Mouse (Mus musculus): ENCODE data around the gene Foxl1. TPM values are rescaled to one million over a fixed set of nuclear protein-coding genes. Genes with fewer than 3 reads are reported as not detected.

The Foxl1 gene
- polyA plus RNA-seq, 1 experiment, result not detected

DNA sequence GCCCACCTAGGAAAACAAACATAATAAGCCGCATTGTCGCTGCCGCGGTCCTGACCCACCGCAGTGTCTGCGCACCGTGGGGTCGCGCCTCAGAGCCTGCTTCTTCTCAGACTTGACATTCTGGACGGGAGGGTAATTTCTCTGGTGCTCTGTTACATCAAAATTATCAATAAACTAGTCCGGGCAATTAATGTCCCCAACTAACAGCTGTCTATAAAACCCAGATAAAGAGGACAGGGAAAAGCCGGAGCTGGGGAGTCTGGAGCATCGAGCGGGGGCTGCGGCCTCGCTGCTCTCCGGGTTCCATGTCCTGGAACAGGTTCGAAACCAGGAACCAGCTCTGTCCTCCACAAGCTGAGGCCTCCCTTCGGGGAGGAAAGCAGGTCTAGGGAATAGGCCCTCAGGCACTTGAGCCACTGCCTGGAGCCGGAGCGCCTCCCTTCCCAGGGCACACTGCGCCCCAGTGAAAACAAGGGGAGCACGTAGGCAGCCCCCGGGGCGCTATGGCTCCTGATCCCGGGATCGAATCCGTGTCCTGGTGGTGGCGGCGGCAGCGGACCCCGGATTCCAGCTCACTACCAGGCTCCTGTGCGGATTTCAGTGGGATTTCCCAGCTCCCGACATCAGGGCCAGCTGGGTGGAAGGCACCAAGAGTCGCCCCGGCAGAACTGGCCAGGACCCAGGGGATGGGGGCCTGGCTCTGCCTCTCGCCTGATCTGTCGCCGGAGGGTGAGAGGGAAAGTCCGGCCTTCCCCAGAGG lies 38.7 kb upstream of the Foxl1 start:
- TF ChIP-seq GATA1 (IDR thresholded peaks at IDR 0.05; ENCODE audit: low read length), result no peak

DNA sequence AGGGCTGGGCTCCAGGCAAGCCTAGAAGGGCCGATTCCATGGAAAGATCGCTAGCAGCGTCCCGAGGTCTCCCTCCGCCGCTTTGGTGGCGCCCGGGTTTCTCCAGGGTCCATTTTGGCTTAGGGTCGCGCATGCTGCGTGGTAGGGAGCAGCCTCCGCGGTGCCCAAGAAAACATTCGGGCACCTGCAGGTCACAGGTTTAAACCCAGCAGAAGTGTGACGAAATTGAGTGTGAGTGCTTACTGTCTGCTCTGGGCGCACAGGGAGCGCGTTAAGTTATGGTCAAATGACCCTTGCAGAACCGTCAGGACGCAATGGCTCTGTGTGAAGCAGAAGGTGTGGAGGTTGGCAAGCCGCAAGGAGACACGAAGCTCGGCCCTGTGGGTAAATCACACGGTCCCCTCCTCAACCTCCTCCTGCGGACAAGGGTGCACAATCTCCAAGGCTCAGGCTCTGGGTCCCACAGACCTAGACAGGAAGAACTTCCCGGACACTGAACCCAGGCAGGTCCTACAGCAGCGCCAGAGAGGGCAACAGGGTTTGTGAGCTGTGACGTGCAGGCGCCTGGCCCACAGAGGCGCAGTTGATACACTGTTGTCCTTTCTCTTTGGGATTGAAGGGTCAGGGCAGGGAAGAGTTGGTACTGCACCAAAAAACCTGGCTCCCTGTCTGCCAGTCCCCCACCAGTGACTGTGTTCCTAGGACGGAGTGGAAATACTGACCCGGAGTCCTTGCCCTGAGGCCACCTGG lies 37.9 kb upstream of the Foxl1 start:
- TF ChIP-seq GATA1 (IDR thresholded peaks at IDR 0.05; ENCODE audit: low read length), result no peak

GRCm38 (mm10) chr8:121090716-121091115 lies 37.0 kb upstream of the Foxl1 start:
- TF ChIP-seq GATA1 (IDR thresholded peaks at IDR 0.05; ENCODE audit: low read length), result no peak

DNA sequence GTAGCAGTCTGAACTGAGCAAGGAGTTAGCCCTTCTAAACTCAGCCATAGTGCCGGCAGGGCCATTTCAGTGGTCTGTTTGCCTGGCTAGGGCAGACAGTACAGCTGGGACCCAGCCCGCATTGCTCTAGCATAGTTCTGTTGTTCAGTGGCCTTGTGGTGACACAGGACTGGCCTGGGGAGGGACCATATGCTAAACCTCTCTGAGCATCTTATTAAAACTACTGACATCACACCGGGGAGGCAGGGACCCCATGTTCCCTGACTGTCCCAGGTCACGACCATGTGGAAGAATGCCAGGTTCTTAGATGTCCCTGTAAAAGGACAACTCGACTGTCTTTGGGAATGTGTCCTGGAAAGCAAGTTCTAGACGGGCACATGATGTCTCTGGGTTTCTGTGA lies 35.6 kb upstream of the Foxl1 start:
- no peak for TF ChIP-seq GATA1 (IDR thresholded peaks at IDR 0.05; ENCODE audit: low read length)

- TF ChIP-seq GATA1 (IDR thresholded peaks at IDR 0.05; ENCODE audit: low read length), result no peak
Observed at GRCm38 (mm10) chr8:121092627-121093026, 35.1 kb upstream of the Foxl1 start.

DNA sequence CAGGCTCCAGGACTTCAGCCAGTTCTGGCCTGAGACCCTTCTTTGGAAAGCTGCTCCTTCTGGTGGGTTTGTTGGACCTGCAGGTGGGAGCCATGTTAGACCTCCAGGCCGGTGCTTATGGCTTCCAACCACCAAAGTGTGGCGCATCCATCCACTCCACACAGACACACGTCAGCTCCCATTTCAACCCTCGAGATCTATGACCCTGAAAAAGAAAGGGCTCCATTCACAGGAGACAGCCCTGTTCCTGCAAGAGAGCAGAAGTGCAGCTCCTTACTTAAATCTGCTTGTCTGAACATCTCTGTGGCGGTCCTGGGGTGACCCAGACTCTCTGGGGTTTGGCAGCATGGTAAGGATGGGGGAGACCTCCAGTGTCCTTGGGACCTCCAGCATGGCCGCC lies 34.2 kb upstream of the Foxl1 start:
- TF ChIP-seq GATA1 (IDR thresholded peaks at IDR 0.05; ENCODE audit: low read length), result no peak

GRCm38 (mm10) chr8:121104049-121104818 lies 23.5 kb upstream of the Foxl1 start:
- no peak for TF ChIP-seq GATA1 (IDR thresholded peaks at IDR 0.05; ENCODE audit: low read length)

DNA sequence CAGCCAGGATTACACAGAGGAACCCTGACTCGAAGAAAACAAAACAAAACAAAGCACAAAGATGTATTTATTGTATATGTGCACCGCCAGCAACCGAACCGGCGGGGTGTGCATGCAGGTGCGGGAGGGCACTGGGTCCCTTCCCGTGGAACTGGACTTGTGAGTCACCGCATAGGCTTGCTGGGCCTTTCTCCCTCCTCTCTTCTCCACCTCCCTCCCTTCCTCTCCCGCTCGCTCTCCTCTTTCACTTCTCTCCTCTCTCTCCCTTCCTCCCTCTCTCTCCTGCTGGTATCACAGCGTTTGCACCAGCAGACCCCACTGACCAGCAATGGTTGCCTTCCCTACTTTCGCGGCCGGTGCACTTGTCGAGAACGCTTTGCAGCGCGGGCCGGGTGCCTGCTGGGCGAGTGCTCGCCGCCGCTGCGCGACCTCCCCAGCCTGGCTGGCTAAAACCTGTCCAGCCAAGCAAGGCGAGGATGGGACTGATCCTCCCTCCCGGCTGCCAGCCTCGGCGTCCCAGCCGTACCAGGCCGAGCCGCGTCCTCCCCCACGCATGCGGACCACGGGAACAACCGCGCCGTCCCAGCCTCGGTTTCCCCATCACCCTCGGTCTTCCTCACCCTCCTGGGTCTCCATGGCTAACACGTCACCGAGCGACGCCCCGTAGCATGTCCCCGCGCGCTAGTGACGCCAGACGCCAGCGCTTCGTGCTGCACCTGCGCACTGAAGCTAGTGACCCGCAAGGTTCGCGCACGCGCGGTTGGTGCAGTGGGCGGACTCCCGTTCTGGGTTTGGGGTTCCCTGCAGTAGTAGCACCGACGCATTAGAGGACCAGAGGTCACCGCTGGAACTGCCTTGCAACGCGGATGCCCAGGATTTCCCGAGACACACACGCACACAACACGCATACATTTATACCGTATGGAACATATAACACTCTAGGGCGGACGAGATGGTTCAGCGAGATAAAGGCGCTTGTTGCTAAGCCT lies 19.8 kb upstream of the Foxl1 start, which contains the start of gene Mthfsd:
Gene Mthfsd, minus strand, starts transcription at position 725 of the 989 bp plus-strand sequence.
- TF ChIP-seq GATA1 (IDR thresholded peaks at IDR 0.05; ENCODE audit: low read length), result no peak

GRCm38 (mm10) chr8:121108657-121109056 lies 19.1 kb upstream of the Foxl1 start:
- no peak for TF ChIP-seq GATA1 (IDR thresholded peaks at IDR 0.05; ENCODE audit: low read length)

GRCm38 (mm10) chr8:121111145-121111907 lies 16.4 kb upstream of the Foxl1 start:
- TF ChIP-seq GATA1 (IDR thresholded peaks at IDR 0.05; ENCODE audit: low read length), result no peak

GRCm38 (mm10) chr8:121113261-121113660 lies 14.5 kb upstream of the Foxl1 start:
- no peak for TF ChIP-seq GATA1 (IDR thresholded peaks at IDR 0.05; ENCODE audit: low read length)

DNA sequence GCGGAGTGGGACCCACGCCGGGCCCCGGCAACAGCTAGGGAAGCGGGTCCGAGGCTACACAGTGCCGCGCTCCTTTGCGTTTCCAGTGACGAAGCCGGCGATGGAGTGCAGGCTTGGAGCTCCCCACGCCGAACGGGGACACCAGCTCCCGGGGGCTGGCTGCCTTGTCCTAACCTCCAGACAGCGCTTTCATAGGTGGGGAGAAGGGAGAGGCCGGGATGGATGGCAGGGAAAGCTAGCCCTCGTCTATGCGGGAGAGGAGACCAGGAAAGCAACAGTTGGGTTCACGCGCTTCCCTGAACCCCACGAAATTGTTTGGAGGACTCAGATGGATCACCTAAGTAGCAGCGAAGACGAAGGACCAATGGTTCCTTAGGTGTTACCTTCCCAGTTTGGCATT lies 12.6 kb upstream of the Foxl1 start:
- no peak for TF ChIP-seq GATA1 (IDR thresholded peaks at IDR 0.05; ENCODE audit: low read length)

- no peak for TF ChIP-seq GATA1 (IDR thresholded peaks at IDR 0.05; ENCODE audit: low read length)
Observed at GRCm38 (mm10) chr8:121115948-121116347, 11.8 kb upstream of the Foxl1 start, which contains the start of gene Foxc2. TSS of gene Foxc2 (plus strand) at chr8:121116171.

- no peak for TF ChIP-seq GATA1 (IDR thresholded peaks at IDR 0.05; ENCODE audit: low read length)
Observed at GRCm38 (mm10) chr8:121116591-121117185, 11.1 kb upstream of the Foxl1 start.
